Mouse (Mus musculus): ENCODE results near the gene Pnkd. TPM values are rescaled to one million over a fixed set of nuclear protein-coding genes. Genes with fewer than 3 reads are reported as not detected.

Gene Pnkd
- polyA plus RNA-seq, 1 experiment, result 60.6 TPM

DNA sequence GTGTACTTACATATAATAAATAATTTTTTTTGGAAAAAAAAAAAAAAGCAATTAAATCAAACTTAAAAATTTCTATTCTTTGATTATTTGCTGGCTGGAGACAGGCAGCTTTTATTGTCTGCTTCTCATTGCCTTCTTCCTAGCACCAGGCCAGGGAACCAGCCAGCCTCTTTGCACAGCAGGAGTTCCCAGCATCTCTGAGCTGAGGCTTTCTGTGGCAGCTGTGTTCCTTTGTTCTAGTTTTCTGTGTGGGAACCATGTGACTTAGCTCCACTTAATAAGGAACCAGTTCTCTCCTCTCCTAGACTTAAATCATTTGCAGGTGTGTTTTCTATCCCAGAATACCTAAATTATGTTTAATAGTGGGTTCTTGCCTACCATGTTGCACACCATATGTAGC lies 72.8 kb downstream of the Pnkd start:
- no peak for DNase-seq (ENCODE audit: low spot score)

DNA sequence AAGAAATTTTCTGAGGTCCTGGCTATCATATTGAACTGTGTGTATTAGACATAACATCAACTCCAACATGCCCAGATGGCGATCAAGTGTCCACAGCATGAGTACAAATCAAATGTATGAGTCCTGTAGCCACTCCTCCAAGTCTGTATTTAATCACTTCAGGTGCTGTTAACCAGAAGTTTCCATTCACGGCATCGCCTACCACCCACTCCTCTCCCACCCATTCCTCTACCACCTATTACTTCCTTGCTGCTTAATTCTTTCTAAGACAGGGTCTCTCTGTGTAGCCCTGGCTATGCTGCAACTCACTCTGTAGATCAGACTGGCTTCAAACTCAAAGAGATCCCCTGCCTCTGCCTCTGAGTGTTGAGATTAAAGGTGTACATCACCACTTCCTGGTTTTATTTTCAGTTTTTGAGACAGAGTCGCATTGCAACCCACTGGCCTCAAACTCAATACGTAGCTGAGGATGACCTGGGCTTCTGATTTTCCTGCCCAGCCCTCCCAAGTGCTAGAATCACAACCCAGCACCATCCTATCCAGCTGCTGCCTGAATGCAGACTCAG lies 75.3 kb downstream of the Pnkd start:
- no peak for DNase-seq (ENCODE audit: low spot score)

DNA sequence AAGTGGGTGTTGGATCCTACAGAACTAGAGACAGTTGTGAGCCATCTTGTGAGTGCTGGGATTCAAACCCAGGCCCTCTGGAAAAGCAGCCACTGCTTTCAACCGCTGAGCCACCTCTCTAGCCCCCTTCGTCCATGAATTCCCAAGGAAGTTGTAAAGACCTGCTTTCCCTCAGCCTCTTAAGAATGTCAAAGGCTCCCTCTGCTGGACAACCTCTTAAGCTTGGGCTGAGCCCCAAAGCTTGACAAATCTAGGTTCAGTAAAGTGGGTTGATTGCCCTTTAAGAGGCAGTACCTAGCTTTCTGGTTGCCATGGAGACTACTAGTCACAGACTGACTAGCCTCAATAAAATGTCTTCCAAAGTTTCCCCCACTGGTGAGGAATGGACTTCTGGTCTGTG lies 77.1 kb downstream of the Pnkd start, which contains the start of gene Catip:
Catip (plus strand) TSS at position 297 of the 400 bp plus-strand sequence.
- no peak for DNase-seq (ENCODE audit: low spot score)

DNA sequence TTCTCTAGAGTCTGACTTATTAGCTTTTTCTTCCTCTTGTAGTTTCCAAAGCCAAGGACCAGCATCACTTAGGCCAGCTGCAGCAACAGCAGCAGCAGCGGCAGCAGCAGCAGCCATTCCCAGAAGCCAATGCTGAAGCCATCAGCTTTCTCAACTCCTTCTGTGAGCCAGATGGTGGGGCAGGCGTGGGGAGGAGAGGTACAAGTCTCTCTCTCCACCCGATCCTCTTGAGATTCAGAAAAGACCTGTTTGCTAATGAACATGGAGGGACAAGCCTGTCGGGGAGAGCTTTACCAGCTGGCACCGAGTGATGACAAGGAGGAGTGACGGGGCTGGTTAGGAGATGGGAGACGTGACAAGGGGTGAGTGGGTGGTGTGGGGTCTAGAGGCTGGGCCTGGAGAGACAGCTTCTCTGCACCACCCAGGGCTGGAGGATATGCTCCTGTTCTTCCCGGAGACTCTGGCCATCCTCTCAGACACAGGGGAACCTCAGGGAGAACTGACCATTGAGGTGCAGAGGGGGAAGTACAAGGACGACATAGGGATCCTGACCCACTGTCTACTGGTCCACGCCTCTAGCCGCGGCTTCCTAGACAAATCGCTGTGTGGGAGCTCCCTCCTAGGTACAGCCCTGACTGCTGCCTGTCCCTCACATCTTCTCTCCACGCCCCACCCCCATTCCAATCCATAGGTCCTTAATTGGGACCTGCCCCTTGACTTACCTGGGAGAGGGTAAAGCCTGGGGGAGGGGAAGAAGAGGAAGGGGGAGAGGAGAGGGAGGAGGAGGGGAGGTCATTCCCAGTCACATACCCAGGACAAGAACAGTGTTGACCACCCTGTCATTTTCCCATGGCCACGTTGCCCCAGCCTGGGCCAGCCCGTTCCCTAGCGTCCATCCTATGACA lies 77.8 kb downstream of the Pnkd start:
- no peak for DNase-seq (ENCODE audit: low spot score)

DNA sequence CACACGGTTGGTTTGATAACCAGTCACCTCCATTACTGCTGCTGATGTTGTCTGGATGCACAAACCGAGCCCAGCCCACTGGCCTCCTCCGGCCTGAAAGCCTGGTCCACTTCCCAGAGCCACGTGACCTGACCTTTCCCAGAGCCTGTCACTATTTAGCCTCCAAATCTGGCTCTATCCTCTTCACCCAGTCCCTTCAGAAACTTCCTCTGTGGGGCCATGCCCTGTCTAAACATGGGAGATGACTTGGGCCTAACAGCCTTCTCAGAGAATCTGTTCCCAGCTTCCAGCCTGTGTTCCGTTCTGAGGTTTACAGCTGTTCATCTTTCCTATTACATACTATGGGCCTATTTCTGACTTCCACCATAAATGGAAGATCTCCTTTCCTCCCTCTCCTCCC lies 78.7 kb downstream of the Pnkd start:
- DNase-seq (ENCODE audit: low spot score), result no peak

DNA sequence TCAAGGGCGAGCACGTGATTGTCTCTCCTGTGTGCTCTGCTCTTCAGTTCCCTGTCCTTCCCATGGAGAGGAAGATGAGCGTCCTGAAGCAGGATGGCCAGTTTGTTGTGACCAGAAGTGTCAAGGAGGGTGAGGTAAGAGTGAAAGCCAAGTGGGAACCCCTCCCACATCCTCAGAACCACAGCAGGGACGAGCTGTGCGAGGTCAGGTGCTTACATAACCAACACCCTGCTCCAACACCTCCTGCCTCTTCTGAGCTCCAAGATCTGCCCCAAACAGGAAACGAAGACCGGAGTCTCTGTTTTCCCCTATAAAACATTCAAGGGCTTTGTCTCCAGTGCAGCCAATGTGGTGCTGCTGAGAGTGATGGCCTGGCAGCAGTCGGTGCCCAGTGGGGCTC lies 79.5 kb downstream of the Pnkd start:
- no peak for DNase-seq (ENCODE audit: low spot score)

DNA sequence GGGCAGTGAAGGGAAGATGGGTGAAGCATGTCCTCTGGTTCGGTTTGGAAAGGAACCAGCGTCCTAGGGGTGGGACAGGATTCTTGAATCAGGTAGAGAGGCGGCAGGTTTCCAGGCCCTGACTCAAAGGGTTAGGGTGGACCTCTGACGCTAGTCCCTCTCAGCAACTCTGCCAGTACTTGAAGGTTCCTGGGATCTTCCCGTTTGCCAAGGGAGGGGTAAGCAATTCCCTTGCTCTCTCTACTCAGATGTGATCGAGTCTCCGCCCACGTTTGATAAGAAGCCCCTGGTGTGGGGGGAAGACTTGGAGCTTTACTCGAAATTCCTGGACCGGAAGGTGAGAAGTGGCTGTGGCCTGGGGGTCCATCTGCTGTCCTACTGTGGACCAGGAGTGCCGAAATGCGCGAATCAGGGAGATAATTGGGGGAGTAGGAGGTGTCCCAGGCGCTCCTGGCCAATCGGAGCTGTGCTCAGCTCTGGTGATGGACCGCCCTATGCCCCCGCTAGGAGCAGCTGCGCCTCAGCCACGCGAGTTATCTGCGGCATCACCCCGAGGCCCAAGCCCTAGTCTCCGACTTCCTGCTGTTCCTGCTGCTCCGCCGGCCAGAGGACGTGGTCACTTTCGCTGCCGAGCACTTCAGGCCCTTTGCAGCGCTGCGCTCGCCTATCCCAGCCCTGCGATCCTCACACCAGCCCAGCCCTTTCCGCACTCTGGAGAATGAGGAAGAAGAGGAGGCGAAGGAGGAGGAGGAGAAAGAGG lies 83.3 kb downstream of the Pnkd start:
- no peak for DNase-seq (ENCODE audit: low spot score)

DNA sequence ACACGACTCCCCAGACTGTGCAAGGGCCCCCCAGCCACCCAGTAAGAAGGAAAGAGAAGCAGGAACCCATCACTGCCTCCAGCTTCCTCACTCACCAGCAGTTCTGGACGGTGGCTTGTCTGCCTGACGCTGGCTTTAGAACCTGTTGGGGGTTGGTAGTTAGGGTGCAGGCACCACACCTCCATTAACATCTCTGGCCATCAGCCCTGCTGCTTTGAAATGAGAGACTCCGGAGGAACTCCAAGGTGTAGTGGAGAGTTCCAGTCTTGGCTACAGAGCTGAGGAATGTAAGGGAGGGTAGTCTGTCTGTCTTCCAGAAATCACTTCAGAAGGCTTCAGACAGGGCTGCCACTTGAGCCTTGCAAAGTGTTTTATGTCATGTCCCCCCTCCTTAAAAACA lies 85.3 kb downstream of the Pnkd start:
- DNase-seq (ENCODE audit: low spot score), result no peak

DNA sequence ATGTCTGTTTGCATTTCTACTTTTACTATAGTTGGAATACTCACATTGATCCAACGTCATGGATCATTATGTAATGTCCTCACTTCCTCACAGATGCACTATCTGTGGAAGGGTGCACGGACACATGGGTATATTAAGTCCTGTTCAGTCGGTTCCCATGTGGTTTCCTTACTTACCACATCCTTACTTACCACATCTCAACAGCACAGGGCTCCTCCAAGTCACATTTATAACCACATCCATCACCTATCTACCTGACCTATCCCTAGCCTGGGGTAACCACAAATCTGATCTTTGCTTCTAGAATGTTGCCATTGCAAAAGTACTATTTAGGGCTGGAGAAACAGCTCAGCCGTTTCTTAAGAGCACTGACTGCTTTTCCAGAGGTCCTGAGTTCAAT lies 88.6 kb downstream of the Pnkd start:
- DNase-seq (ENCODE audit: low spot score), result no peak

DNA sequence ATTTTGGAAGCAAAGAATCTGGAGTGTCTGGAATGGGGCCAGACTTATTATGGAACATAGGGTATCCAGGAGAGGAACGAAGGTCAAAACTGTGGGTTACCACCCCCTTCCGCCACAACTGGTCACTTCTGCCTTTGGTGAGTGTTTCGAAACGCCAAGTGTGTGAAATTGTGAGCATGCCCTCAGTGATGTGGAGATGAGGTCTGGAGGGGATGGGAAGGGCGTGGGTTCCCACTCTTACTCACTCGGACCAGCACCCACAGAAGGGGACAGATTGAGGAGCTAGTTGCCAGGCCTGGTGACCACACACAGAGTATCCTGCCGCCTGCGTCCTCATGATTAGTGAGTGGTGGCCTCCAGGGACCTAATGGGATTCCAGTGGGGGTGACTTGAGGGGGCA lies 90.2 kb downstream of the Pnkd start, which contains the start of gene Slc11a1:
Slc11a1 (plus strand) TSS at position 216 of the 400 bp plus-strand sequence.
- DNase-seq (ENCODE audit: low spot score), result no peak

DNA sequence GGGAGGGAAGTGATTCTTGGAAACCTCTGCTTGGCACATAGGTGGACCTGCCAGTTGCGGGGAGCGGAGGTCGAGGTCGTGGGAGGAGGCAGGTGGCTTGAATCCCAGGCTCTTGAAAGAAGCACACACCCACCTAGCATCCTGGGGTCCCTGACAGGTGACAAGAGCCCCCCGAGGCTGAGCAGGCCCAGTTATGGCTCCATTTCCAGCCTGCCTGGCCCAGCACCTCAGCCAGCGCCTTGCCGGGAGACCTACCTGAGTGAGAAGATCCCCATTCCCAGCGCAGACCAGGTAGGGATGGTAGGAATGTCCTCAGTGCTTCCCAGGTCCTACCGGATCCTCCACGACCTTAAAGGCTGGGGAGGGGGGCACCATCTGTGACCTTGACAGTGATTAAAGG lies 90.8 kb downstream of the Pnkd start:
- DNase-seq (ENCODE audit: low spot score), result no peak

DNA sequence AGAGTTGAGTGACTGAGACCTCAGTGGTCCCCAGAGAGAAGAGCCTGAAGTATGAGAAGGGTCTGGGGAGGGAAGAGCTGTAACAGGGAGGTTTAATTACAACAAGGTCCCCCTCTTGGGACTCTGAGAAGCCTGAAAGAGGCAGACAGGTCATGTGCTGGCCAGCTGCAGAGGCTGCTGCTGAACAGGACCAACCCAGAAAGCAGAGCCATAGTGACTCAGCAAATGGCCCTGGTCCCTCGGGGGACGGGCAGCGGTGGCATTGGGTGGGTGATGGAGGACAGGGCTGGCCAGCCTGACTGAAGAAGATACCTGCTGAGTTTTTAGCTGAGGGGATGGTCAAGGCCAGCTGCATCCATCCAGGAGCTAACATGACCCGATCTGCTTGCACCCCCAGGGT lies 91.7 kb downstream of the Pnkd start:
- no peak for DNase-seq (ENCODE audit: low spot score)

DNA sequence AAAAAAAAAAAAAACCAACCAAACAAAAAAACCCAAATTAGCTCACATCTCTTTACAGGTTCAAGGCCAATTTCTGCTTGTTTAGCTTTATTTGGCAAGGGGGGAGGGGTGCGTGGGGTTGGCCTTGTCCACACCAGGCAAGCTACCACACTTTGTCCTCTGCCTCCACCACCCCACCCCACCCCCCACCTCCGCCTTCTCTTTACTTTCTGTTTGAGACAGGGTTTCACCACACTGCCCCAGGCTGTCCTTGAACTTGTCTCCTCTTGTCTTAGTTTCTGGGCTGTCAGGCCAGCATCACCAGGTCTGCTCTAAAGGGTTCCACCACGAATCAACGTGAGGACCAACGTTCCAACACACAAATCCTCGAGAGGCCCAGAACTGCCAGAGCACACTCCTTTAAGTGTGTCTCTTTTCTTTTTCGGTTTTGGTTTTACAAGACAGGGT lies 94.4 kb downstream of the Pnkd start:
- no peak for DNase-seq (ENCODE audit: low spot score)

DNA sequence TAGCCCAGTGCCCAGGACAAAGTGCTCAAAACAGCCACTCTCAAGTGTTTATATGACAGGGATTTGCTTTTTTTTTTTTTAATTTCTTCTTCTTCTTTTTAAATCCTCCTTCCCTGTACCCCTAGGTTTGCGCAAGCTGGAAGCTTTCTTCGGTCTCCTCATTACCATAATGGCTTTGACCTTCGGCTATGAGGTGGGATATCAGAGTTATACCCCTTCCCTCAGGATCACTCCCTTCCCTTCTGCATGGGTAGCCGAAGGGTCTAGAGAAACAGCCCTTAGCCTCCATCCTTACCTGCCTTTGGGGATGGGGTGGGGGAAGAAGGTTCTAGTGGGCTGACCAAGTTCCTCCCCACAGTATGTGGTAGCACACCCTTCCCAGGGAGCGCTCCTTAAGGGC lies 95.8 kb downstream of the Pnkd start:
- no peak for DNase-seq (ENCODE audit: low spot score)

DNA sequence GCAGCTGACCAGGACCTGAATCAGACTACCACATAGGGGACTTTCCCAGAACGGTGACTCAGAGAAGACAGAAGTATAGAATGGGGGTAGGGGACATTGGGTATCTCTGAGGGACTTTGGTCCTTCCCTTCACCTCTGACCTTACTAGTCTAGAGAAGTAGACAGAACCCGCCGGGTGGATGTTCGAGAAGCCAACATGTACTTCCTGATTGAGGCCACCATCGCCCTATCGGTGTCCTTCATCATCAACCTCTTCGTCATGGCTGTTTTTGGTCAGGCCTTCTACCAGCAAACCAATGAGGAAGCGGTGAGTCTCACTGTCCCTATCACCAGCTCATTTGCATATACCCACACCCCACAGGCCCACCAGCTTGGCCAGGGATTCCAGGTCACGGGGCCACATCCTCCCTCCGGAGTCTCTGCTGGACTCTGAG lies 96.9 kb downstream of the Pnkd start:
- no peak for DNase-seq (ENCODE audit: low spot score)

DNA sequence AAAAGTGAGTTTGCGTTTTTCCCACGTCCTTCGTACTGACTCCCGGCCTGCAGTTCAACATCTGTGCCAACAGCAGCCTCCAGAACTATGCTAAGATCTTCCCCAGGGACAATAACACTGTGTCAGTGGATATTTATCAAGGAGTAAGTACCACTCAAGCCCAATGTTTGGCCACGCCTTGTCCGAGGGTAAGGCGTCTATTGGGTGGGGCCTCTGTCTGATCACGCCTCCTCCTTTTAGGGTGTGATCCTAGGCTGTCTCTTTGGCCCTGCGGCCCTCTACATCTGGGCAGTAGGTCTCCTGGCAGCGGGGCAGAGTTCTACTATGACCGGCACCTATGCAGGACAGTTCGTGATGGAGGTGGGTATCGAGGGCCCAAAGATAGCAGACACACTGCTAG lies 98.7 kb downstream of the Pnkd start:
- DNase-seq (ENCODE audit: low spot score), result no peak

DNA sequence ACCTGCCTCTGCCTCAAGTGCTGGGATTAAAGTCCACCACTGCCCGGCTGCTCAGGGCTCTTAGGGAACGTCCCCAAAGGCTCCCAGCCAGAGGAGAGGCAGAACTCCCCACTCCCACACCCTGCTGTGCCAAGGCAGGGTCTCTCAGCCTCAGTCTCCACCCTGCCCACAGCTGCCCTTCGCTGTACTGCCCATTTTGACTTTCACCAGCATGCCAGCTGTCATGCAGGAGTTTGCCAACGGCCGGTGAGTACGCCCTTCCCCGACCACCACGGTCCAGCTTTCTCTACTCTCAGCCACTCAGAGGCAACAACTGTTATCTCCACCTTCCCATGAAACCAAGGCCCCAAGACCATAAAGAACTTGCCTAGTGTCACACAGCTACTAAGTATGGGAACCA lies 99.8 kb downstream of the Pnkd start:
- no peak for DNase-seq (ENCODE audit: low spot score)

DNA sequence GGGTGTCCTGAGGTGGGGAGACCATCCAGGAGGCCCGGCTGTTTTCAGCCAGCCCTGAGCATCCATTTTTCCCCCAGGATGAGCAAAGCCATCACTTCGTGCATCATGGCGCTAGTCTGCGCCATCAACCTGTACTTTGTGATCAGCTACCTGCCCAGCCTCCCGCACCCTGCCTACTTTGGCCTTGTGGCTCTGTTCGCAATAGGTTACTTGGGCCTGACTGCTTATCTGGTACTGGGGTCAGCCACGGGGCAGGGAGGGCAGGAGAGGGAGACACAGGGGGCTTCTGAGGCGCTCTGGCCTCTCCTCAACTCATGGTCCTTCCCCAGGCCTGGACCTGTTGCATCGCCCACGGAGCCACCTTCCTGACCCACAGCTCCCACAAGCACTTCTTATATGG lies 100.3 kb downstream of the Pnkd start:
- DNase-seq (ENCODE audit: low spot score), result no peak

DNA sequence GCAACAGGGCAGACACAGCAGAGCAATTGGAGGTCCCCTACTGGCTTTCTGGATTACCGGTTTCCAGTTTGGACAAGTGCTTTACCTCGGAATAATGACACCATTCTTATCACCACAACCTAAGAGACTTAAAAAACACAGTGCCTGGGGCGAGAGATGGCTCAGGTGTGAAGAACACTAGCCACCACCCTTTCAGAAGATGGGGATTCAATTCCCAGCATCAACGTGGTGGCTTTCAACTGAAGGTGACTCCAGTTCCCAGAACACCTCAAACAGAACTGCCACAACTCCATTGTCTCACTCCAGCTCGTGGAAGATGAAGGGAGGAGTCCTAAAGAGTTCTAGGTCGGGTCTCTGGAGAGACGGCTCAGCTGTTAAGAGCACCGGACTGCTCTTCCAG lies 100.8 kb downstream of the Pnkd start:
- no peak for DNase-seq (ENCODE audit: low spot score)

DNA sequence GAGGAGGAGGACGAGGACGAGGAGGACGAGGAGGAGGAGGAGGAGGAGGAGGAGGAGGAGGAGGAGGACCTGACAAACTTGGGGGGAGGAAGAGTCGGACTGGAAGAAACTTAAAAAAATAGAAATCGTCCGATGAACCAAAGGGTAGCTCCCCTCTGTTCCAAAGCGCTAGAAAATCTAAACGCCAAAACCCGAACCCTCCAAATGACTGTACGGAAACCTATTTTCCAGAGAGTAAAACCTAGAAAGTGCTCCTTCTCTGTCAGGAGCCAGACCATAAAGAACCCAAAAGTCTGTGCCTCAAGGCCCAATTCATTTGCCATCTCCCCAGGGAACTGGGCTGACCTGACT lies 101.6 kb downstream of the Pnkd start:
- no peak for DNase-seq (ENCODE audit: low spot score)

DNA sequence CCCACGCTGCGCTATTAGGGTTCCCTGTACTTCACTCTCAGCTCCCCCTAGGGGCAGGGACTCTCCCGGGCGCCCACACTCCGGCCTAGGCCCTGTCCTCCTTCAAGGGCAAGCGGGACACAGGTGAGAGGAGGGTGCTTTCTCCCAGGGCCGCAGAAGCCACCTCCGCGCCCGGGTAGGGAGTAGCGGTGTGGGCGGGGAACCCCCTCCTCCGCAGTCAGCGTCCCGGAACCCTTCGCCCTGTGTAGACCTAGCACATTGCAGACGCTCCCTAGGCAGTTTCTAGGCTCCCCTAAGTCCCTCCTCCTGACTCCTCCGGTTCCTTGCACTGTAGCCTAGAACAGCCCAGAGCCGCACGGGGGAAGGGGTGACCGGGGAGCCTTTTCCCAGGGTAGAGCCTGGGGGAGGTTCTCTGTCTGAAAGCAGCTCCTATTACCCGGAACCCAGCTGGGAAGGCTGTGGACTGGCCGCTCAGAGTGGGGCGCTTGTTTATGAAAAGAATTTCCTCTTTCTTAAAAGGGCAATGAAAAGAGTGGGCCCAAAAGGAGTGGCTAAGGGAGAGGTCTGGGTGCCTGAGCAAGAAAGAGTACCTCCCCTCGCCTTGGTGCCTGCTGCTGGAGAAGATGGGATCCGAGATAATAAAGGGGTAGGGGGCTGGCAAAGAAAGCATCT lies 102.1 kb downstream of the Pnkd start:
- DNase-seq (ENCODE audit: low spot score), result peak; percentile 94

DNA sequence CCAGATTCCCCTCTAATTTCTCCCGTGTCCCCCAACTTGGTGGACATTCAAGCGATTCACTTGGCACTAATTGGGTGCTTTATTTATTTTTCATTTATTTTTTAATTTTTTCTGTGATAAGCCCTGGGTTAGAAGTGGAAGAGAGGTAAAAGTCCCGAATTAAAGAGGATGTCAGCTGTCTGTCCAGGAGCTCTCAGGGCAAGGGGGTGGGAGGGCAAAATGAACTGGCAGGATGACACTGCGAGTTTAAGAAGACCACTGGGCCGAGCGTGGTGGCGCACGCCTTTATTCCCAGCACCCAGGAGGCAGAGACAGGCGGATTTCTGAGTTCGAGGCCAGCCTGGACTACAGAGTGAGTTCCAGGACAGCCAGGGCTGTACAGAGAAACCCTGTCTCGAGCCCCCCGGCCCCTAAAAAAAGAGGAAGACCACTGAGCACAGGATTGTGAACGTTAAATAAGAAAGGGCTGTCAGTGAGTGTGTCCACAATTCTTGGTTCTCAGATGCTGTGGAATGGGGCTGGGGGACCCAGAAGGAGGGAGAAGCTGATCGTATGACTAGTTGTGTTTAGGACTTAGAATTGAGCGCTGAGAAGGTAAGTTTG lies 102.8 kb downstream of the Pnkd start:
- no peak for DNase-seq (ENCODE audit: low spot score)

All from urinary bladder, adult 2 months (tissue).